Mouse (Mus musculus) intestine, embryonic 16.5 days (tissue): ENCODE data around the gene Aplp1. TPM values are rescaled to one million over a fixed set of nuclear protein-coding genes. Genes with fewer than 3 reads are reported as not detected.

Experiments
- ATAC-seq: fragments of 200-750 bp; cut with Nextera tagmentation; 2 replicates; pipeline ENCODE4 v1.8.0; 2017; ENCODE audit warnings: moderate TSS enrichment, moderate library complexity
- H3K27ac ChIP-seq: fragments of 300-500 bp; sonication (generic); 2 replicates; pipeline ENCODE4 v1.5.1; 2014; ENCODE audit warnings: mild to moderate bottlenecking, low read length
- H3K27me3 ChIP-seq: fragments of 300-500 bp; sonication (generic); replicated peaks from 2 replicates; pipeline ENCODE4 v1.6.1; 2014; ENCODE audit warnings: low read length, control low read depth, mixed read lengths; ENCODE audit not compliant: control insufficient read depth, insufficient read depth
- H3K36me3 ChIP-seq: fragments of 300-500 bp; sonication (generic); 2 replicates; pipeline ENCODE4 v1.6.1; 2014; ENCODE audit warnings: low read length, control low read depth; ENCODE audit not compliant: control insufficient read depth, insufficient read depth
- H3K4me1 ChIP-seq: fragments of 300-500 bp; sonication (generic); 2 replicates; pipeline ENCODE4 v1.6.1; 2014; ENCODE audit warnings: low read length, control low read depth, mixed read lengths; ENCODE audit not compliant: control insufficient read depth, insufficient read depth
- H3K4me2 ChIP-seq: fragments of 300-500 bp; sonication (generic); 2 replicates; pipeline ENCODE4 v1.6.1; 2014; ENCODE audit warnings: low read depth, low read length, control low read depth
- H3K4me3 ChIP-seq: fragments of 300-500 bp; sonication (generic); 2 replicates; pipeline ENCODE4 v1.5.1; 2014; ENCODE audit warnings: mild to moderate bottlenecking, low read length
- H3K9ac ChIP-seq: fragments of 300-500 bp; sonication (generic); 2 replicates; pipeline ENCODE4 v1.6.1; 2014; ENCODE audit warnings: low read depth, low read length
- H3K9me3 ChIP-seq: fragments of 300-500 bp; sonication (generic); 2 replicates; pipeline ENCODE4 v1.6.1; 2016; ENCODE audit warnings: low read length, control low read depth; ENCODE audit not compliant: control insufficient read depth
- WGBS: fragments of 180-500 bp; shearing (Covaris S2); extraction: QIAGEN DNeasy Blood & Tissue Kit; methylation state at CpG from one replicate; pipeline ENCODE4 v1.1.7; 2014; 5-methylcytosine and 5-hydroxymethylcytosine counted together
- polyA plus RNA-seq: library from polyadenylated mRNA; unstranded; fragments of >200 nt; fragmentation: Nextera tagmentation; extraction: Ambion mirVana; gene quantifications from 2 replicates; pipeline ENCODE4 v1.2.1, GENCODE M21; 2015

Aplp1 gene
- polyA plus RNA-seq, 1 experiment from 2014 or later: 32.4 TPM

DNA sequence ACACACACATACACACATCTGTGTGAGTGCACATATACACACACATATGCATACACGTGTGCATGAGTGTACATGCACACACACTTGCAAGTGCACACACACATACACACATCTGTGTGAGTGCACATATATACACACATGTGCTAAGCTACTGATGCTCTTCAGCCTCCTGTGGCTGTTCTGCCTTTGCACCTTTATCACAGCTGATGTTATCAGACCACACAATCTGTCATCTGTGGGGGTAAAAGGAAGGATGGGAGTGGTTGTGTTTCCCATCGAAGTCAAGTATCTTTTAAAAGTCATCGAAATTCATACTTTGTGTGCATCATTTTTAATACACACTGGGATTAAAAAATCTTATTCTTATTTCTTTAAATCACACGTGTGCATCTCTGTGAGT is 43.0 kb downstream of the Aplp1 start:
- no peak for ATAC-seq
- WGBS: 72% methylated on average over 4 of the region's 4 CpGs
- no peak overlapping the region for H3K4me3 ChIP-seq
- H3K4me1 ChIP-seq: 0 out of 2 replicates have a peak, but pooled peaks cover 2% of the 10 kb centered on the region
- no peaks in the 10 kb centered on the region for H3K9me3 ChIP-seq
- H3K27me3 ChIP-seq: no peaks in the 10 kb centered on the region
- H3K36me3 ChIP-seq: no peaks in the 10 kb centered on the region
- no peak overlapping the region for H3K4me2 ChIP-seq
- H3K27ac ChIP-seq: no peak overlapping the region
- no peak overlapping the region for H3K9ac ChIP-seq

DNA sequence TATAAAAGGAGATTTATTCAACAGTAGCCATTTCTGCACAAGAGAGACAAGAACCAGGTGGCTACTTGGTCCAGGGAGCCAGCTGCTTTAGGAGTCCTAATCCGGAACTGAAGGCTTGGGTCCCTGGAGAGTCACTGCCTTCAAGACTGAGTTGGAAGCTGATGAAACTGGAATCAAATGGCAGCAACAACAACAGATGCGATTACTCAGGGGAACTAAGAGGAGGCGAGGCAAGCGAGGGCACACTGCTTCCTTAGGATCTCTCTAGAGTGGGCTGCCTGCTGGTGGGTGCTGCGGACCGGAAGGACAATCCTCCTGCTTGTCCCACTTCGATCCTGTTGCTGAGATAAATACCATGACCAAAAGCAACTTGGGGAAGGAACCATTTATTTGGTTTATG is 45.7 kb downstream of the Aplp1 start:
- H3K27ac ChIP-seq: no peak overlapping the region
- H3K9ac ChIP-seq: no peak overlapping the region
- no peaks in the 10 kb centered on the region for H3K27me3 ChIP-seq
- 48% methylated on average over 7 of the region's 7 CpGs for WGBS
- ATAC-seq: no peak
- H3K4me2 ChIP-seq: no peak overlapping the region
- H3K36me3 ChIP-seq: no peaks in the 10 kb centered on the region
- no peaks in the 10 kb centered on the region for H3K9me3 ChIP-seq
- 0 out of 2 replicates have a peak, but pooled peaks cover 2% of the 10 kb centered on the region for H3K4me1 ChIP-seq
- H3K4me3 ChIP-seq: no peak overlapping the region

DNA sequence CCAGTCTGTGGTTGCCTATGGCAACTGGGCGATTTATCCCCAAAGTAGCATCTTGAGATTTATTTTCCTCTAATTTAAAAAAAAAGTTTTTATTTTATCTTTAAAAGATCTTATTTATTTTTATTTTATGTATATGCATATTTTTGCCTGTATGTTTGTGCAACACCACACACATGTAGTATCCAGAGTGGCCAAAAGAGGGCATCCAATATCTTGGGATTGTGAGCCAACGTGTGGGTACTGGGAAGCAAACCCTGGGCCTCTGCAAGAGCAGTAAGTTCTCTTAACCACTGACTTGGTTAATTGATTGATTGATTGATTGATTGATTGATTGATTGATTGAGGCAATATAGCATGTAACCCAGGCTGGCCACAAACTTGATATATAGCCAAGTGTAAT is 50.5 kb downstream of the Aplp1 start:
- 0 out of 2 replicates have a peak, but pooled peaks cover 2% of the 10 kb centered on the region for H3K4me1 ChIP-seq
- no peak for ATAC-seq
- no peaks in the 10 kb centered on the region for H3K9me3 ChIP-seq
- no peak overlapping the region for H3K27ac ChIP-seq
- no peak overlapping the region for H3K4me3 ChIP-seq
- H3K27me3 ChIP-seq: no peaks in the 10 kb centered on the region
- no peaks in the 10 kb centered on the region for H3K36me3 ChIP-seq
- no peak overlapping the region for H3K4me2 ChIP-seq
- no peak overlapping the region for H3K9ac ChIP-seq
- 37% methylated on average over 2 of the region's 2 CpGs for WGBS

DNA sequence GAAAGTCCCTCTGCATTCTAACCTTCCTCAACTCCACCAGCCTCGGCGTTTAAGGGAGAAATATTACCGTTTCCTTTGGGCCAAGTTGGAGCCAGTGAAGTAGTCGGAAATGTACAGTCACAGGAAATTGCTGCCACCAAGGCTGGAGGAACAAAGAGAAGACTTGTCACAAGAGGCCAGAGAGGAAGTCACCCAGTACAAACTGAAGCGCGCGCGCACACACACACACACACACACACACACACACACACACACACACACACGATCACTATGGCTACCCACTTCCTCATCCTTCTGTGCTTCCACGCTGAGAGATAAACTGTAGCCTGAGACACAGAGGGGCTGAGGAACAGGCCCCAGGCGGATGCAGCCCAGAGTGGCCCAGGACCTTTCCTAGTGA is 51.0 kb downstream of the Aplp1 start:
- Histone ChIP-seq H3K36me3 (no peaks in the 10 kb centered on the region), H3K9me3 (no peaks in the 10 kb centered on the region), H3K9ac (no peak overlapping the region), H3K4me1 (no peaks in the 10 kb centered on the region), H3K27ac (peak overlapping the region; percentile 24; the same call in 1 of the 2 replicates), H3K4me3 (no peak overlapping the region), H3K27me3 (no peaks in the 10 kb centered on the region), H3K4me2 (no peak overlapping the region)
- 58% methylated on average over 11 of the region's 11 CpGs for WGBS
- ATAC-seq: no peak

DNA sequence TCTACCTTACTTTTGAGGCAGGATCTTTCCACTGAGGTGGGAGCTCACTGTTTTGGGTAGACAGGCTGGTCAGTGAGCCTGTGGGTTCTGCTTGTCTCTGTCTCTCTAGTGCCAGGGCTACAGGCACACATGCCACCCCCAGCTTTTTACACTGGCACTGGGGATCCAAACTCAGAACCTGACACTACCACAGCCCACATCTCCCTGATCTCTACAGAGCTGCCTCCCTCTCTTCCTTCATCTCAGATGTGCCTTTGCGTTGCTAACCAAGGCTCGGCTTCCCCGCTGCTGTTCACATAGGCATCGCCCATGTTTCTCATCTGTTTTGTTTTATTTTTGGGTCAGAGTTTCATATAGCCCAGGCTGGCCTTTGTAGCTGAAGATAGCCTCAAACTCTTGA is 51.7 kb downstream of the Aplp1 start:
- Histone ChIP-seq H3K27ac (peak overlapping the region; percentile 24; the same call in 1 of the 2 replicates), H3K4me1 (no peaks in the 10 kb centered on the region), H3K36me3 (no peaks in the 10 kb centered on the region), H3K4me2 (no peak overlapping the region), H3K9me3 (no peaks in the 10 kb centered on the region), H3K4me3 (no peak overlapping the region), H3K9ac (no peak overlapping the region), H3K27me3 (no peaks in the 10 kb centered on the region)
- no peak for ATAC-seq
- WGBS: 81% methylated on average over 4 of the region's 4 CpGs

DNA sequence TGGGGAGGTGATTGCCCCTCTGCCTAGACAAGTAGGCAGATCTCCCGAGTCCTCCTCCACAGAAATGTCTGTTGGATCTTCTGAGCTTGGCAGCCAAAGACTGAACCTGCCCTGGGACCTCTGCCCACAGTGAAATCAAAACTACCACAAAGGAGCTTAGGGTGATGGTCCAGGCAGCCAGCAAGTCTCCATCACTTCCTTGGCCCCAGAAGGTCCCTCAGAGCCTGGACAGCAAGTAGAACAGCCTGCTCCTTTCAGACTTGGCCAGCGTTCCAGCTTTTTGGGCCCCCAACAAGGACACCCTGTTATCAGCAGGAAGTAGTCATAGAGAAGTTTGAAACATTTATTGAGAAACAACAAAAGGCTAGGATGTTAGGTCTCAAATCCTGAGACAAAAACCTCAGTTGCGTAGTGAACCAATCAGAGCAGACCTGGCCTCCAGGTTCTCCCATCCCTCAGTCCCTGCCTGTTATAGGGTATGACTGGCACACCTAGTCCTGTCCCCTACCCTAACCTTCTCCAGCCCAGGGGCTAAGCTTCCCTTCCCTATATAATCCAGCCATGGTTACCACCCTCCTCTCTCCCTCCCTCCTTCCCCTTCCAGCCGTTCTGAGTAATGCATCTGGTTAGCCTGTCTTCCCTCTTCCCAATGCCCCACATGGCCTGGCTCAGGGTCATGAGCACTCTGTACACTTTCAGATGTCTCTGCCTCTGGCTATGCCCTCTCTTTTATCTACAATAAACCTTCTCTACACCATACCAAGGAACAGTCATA is 52.4 kb downstream of the Aplp1 start:
- WGBS: 66% methylated on average over 4 of the region's 4 CpGs
- no peaks in the 10 kb centered on the region for H3K9me3 ChIP-seq

More for the DNA sequence above, 52.4 kb downstream of the Aplp1 start:
- no peak overlapping the region for H3K27ac ChIP-seq
- H3K9ac ChIP-seq: no peak overlapping the region
- no peaks in the 10 kb centered on the region for H3K4me1 ChIP-seq
- no peaks in the 10 kb centered on the region for H3K27me3 ChIP-seq
- no peak overlapping the region for H3K4me2 ChIP-seq
- no peak for ATAC-seq
- no peak overlapping the region for H3K4me3 ChIP-seq
- H3K36me3 ChIP-seq: no peaks in the 10 kb centered on the region

Other genes starting within 250 kb of the Aplp1 start
- gene Capns1, start 246.7 kb downstream of the Aplp1 start, polyA plus RNA-seq: 80.2 and 86.9 TPM in 2 replicates
- gene Polr2i, start 213.6 kb downstream of the Aplp1 start, polyA plus RNA-seq: 99.2 and 103 TPM in 2 replicates
- gene Tbcb, start 213.3 kb downstream of the Aplp1 start, polyA plus RNA-seq: 139 and 142 TPM in 2 replicates
- gene Ovol3, start 209.8 kb downstream of the Aplp1 start, polyA plus RNA-seq: not detected in 2 replicates
- gene Thap8, start 165.4 kb downstream of the Aplp1 start, polyA plus RNA-seq: 0.22 and 0.37 TPM in 2 replicates
- 5.7 and 7.3 TPM in 2 replicates for gene Wdr62, start 165.1 kb downstream of the Aplp1 start, polyA plus RNA-seq
- 20.9 and 22.1 TPM in 2 replicates for gene Clip3, start 153.8 kb downstream of the Aplp1 start, polyA plus RNA-seq
- 68.8 and 70.6 TPM in 2 replicates for gene Alkbh6, start 136.8 kb downstream of the Aplp1 start, polyA plus RNA-seq
- 58.9 and 59.7 TPM in 2 replicates for gene Syne4, start 130.7 kb downstream of the Aplp1 start, polyA plus RNA-seq
- gene E130208F15Rik, start 123.8 kb downstream of the Aplp1 start, polyA plus RNA-seq: 0.61 and 2.8 TPM in 2 replicates
- 13.8 and 14.3 TPM in 2 replicates for gene Sdhaf1, start 121.6 kb downstream of the Aplp1 start, polyA plus RNA-seq
- 2.5 and 3.0 TPM in 2 replicates for gene Lrfn3, start 82.8 kb downstream of the Aplp1 start, polyA plus RNA-seq
- 55.2 and 59.9 TPM in 2 replicates for gene Tyrobp, start 31.8 kb downstream of the Aplp1 start, polyA plus RNA-seq
- gene Hcst, start 25.7 kb downstream of the Aplp1 start, polyA plus RNA-seq: 2.4 and 3.1 TPM in 2 replicates
- gene Nfkbid, start 23.8 kb downstream of the Aplp1 start, polyA plus RNA-seq: 2.6 TPM in 2 replicates
- gene Kirrel2, start 12.2 kb upstream of the Aplp1 start, polyA plus RNA-seq: 1.0 and 1.1 TPM in 2 replicates
- 0.94 and 1.8 TPM in 2 replicates for gene Nphs1, start 12.8 kb upstream of the Aplp1 start, polyA plus RNA-seq
- 9.9 and 13.0 TPM in 2 replicates for gene Prodh2, start 48.1 kb upstream of the Aplp1 start, polyA plus RNA-seq
- 5.6 and 6.4 TPM in 2 replicates for gene Arhgap33, start 89.5 kb upstream of the Aplp1 start, polyA plus RNA-seq
- 48.4 and 53.8 TPM in 2 replicates for gene Hspb6, start 106.6 kb upstream of the Aplp1 start, polyA plus RNA-seq
- gene Proser3, start 106.8 kb upstream of the Aplp1 start, polyA plus RNA-seq: 6.3 and 7.6 TPM in 2 replicates
- gene Lin37, start 114.3 kb upstream of the Aplp1 start, polyA plus RNA-seq: 44.5 and 50.0 TPM in 2 replicates
- gene U2af1l4, start 117.8 kb upstream of the Aplp1 start, polyA plus RNA-seq: 71.2 and 73.8 TPM in 2 replicates
- 9.2 and 9.3 TPM in 2 replicates for gene Gm49396, start 117.8 kb upstream of the Aplp1 start, polyA plus RNA-seq
- gene Psenen, start 118.1 kb upstream of the Aplp1 start, polyA plus RNA-seq: 158 and 168 TPM in 2 replicates
- gene Igflr1, start 119.9 kb upstream of the Aplp1 start, polyA plus RNA-seq: 3.7 and 5.4 TPM in 2 replicates
- 6.8 and 7.1 TPM in 2 replicates for gene Kmt2b, start 143.2 kb upstream of the Aplp1 start, polyA plus RNA-seq
- 1.2 and 1.9 TPM in 2 replicates for gene Zbtb32, start 153.4 kb upstream of the Aplp1 start, polyA plus RNA-seq
- 5.9 and 7.3 TPM in 2 replicates for gene Upk1a, start 167.3 kb upstream of the Aplp1 start, polyA plus RNA-seq
- 1,335 and 1,344 TPM in 2 replicates for gene Cox6b1, start 180.6 kb upstream of the Aplp1 start, polyA plus RNA-seq
- not detected in 2 replicates for gene Etv2, start 190.3 kb upstream of the Aplp1 start, polyA plus RNA-seq
- 93.8 and 95.7 TPM in 2 replicates for gene Rbm42, start 204.8 kb upstream of the Aplp1 start, polyA plus RNA-seq
- 33.7 and 39.4 TPM in 2 replicates for gene Haus5, start 219.5 kb upstream of the Aplp1 start, polyA plus RNA-seq
- gene Pmis2, start 226.1 kb upstream of the Aplp1 start, polyA plus RNA-seq: not detected in 2 replicates